24 mouse cellular contexts compared by ENCODE assay signal in the genomic region with DNA sequence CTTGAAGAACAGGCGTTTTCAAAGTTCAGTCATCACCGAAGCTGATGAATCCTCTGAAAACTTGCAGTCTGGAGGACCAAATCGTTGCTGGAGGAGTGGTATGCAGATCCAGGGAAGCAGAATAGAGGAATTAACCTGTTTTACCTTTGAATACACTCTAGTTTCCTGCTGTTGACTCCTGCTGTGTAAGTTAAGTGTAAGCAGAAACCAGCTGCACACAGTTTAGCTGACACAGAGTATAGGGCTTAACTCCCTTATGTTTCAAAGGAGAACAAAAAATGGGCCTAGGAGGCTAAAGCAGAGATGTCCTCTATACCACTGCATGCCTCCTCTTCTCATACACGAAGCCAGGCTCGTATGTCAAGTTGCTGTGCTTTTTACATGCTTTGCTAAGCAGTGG.
DNase-seq lines count a peak whose midpoint lies in the region; TF ChIP-seq lines count a peak whose summit lies in the region.
"Had no signal": no experiment of that assay in that cellular context is flagged by ENCODE, and none has a peak within 500 bp of the region (broad histone marks: within the 10 kb centered on the region; RNA-seq: fewer than 3 reads in every experiment).

No protein-coding gene starts in this region.

- DNase-seq in spleen, adult 2 months (ENCODE audit: low read depth in 1 of 2, low spot score in 2 of 2): no peak
- no peak for DNase-seq in spleen, postnatal 4 days (ENCODE audit: low spot score in 2 of 2)
- DNase-seq in CD4-positive helper T cell, adult 2 months (ENCODE audit: low read depth, low spot score): peak; percentile 28
- peak; percentile 94 for DNase-seq in R1 (ENCODE audit: low read depth, low spot score)
- DNase-seq in naive thymus-derived CD4-positive, alpha-beta T cell, adult 2 months (ENCODE audit: low read depth): peak; percentile 65
- DNase-seq in cerebellum, adult 11-12 months: no peak
- DNase-seq in adrenal gland, postnatal 10 days: no peak
- DNase-seq in layer of hippocampus, adult 9-10 months (ENCODE audit: low spot score): no peak
- DNase-seq: cerebellum, adult 2 months; cerebellum, postnatal 25 days; gastrocnemius, adult 2 months; heart, postnatal 36 days; kidney, adult 18-20 months; liver, postnatal 0 days; retina, postnatal 1 day; right cerebral cortex, postnatal 25 days; thymus, postnatal 36 days had no signal

- no peaks in the 10 kb centered on the region for H3K27me3 ChIP-seq in spleen, adult 2 months (ENCODE audit: control insufficient read depth, insufficient read depth, low read length)
- H3K27me3 ChIP-seq: embryonic facial prominence, embryonic 13.5 days; heart, embryonic 15.5 days; hindbrain, embryonic 13.5 days; midbrain, embryonic 12.5 days; neural tube, embryonic 12.5 days had no signal

- no peak for TF ChIP-seq CTCF in spleen, adult 2 months (IDR thresholded peaks at IDR 0.05; ENCODE audit: extremely low read depth, insufficient read depth, insufficient read length, insufficient replicate concordance)

- no peak overlapping the region for H3K4me3 ChIP-seq in spleen, adult 2 months (ENCODE audit: extremely low read depth, insufficient read depth, insufficient read length)
- H3K4me3 ChIP-seq: embryonic facial prominence, embryonic 13.5 days; gastrocnemius, adult 2 months; heart, embryonic 15.5 days; hindbrain, embryonic 13.5 days; midbrain, embryonic 12.5 days; neural tube, embryonic 12.5 days had no signal

- H3K36me3 ChIP-seq in spleen, adult 2 months (ENCODE audit: control insufficient read depth, insufficient read depth, low read length): no peaks in the 10 kb centered on the region
- H3K36me3 ChIP-seq: embryonic facial prominence, embryonic 13.5 days; heart, embryonic 15.5 days; hindbrain, embryonic 13.5 days; midbrain, embryonic 12.5 days; neural tube, embryonic 12.5 days had no signal

- 71% methylated on average over 5 of the region's 5 CpGs for WGBS in spleen, adult 2 months

- TF ChIP-seq POLR2A in spleen, adult 2 months (IDR thresholded peaks at IDR 0.05; ENCODE audit: low read depth, low read length): no peak

- peak overlapping the region; percentile 42; the same call in 1 of the 2 replicates for H3K27ac ChIP-seq in spleen, adult 2 months (ENCODE audit: insufficient read depth, low read length)
- H3K27ac ChIP-seq: embryonic facial prominence, embryonic 13.5 days; gastrocnemius, adult 2 months; heart, embryonic 15.5 days; hindbrain, embryonic 13.5 days; kidney, postnatal 0 days; macrophage; midbrain, embryonic 12.5 days; neural tube, embryonic 12.5 days had no signal

- H3K4me1 ChIP-seq in spleen, adult 2 months (ENCODE audit: control insufficient read depth, insufficient read depth, insufficient read length): peaks cover 8% of the 10 kb centered on the region; the same call in 1 of the 2 replicates
- H3K4me1 ChIP-seq: embryonic facial prominence, embryonic 13.5 days; heart, embryonic 15.5 days; hindbrain, embryonic 13.5 days; midbrain, embryonic 12.5 days; neural tube, embryonic 12.5 days had no signal

Comparison
In these comparisons a context has a peak if more than half of its experiments do, and no peak if none do; other contexts are left out.
1. DNase-seq: peak in CD4-positive helper T cell, adult 2 months (single experiment), R1 (single experiment) and naive thymus-derived CD4-positive, alpha-beta T cell, adult 2 months (single experiment); none in spleen, adult 2 months (0 of 2), spleen, postnatal 4 days (0 of 2), cerebellum, adult 11-12 months (single experiment), adrenal gland, postnatal 10 days (single experiment) and layer of hippocampus, adult 9-10 months (single experiment).